Mouse (Mus musculus) forebrain, embryonic 10.5 days (tissue): Measurements from ENCODE around the gene Tex26. TPM values are rescaled to one million over a fixed set of nuclear protein-coding genes. Genes with fewer than 3 reads are reported as not detected.

Experiments
- DNase-seq: peaks from one replicate; pipeline ENCODE4 v3.0.0-alpha.2; 2017; ENCODE audit warnings: low spot score; ENCODE audit errors: extremely low spot score
- H3K27ac ChIP-seq: fragments of 300-500 bp; sonication (generic); 2 replicates; pipeline ENCODE4 v1.5.1; 2016; ENCODE audit warnings: mild to moderate bottlenecking
- H3K27me3 ChIP-seq: fragments of 300-500 bp; sonication (generic); 2 replicates; pipeline ENCODE4 v1.6.1; 2016; ENCODE audit warnings: mild to moderate bottlenecking; ENCODE audit not compliant: poor library complexity, severe bottlenecking
- H3K36me3 ChIP-seq: fragments of 300-500 bp; sonication (generic); replicated peaks from 2 replicates; pipeline ENCODE4 v1.6.1; 2016; ENCODE audit warnings: mild to moderate bottlenecking, moderate library complexity
- H3K4me1 ChIP-seq: fragments of 300-500 bp; sonication (generic); 2 replicates; pipeline ENCODE4 v1.6.1; 2016
- H3K4me3 ChIP-seq: fragments of 300-500 bp; sonication (generic); 2 replicates; pipeline ENCODE4 v1.5.1; 2016; ENCODE audit warnings: mild to moderate bottlenecking, moderate library complexity
- H3K9me3 ChIP-seq: fragments of 300-500 bp; sonication (generic); 2 replicates; pipeline ENCODE4 v1.6.1; 2016; ENCODE audit warnings: mild to moderate bottlenecking, moderate library complexity
- WGBS: fragments of 180-500 bp; shearing (Covaris S2); methylation state at CpG from one replicate; pipeline ENCODE4 v1.1.7; 2016; 5-methylcytosine and 5-hydroxymethylcytosine counted together
- polyA plus RNA-seq: library from polyadenylated mRNA; unstranded; fragments of >200 nt; fragmentation: Nextera tagmentation; extraction: Ambion mirVana; gene quantifications from 2 replicates; pipeline ENCODE4 v1.2.1, GENCODE M21; 2016

The Tex26 gene
- 1.5 and 2.2 TPM in 2 replicates for polyA plus RNA-seq

- Histone ChIP-seq H3K4me1 (peaks cover 56% of the 10 kb centered on the region), H3K36me3 (no peaks in the 10 kb centered on the region), H3K9me3 (no peaks in the 10 kb centered on the region), H3K27ac (peak within 1 kb of the TSS; percentile 94), H3K4me3 (peak within 1 kb of the TSS; percentile 58), H3K27me3 (no peaks in the 10 kb centered on the region)
- 0% methylated on average over 25 of the region's 25 CpGs for WGBS
- DNase-seq, result peak; percentile 89
Measured at GRCm38 (mm10) chr5:149439531-149440179, at the start of gene Tex26. Gene Tex26, plus strand, starts transcription at chr5:149439660.

- Histone ChIP-seq H3K27me3 (no peaks in the 10 kb centered on the region), H3K36me3 (no peaks in the 10 kb centered on the region), H3K4me3 (no peak overlapping the region), H3K9me3 (peaks cover 10% of the 10 kb centered on the region), H3K27ac (peak overlapping the region; percentile 36; the same call in 1 of the 2 replicates), H3K4me1 (peaks cover 23% of the 10 kb centered on the region)
- DNase-seq, result no peak
- WGBS, result 71% methylated on average over 18 of the region's 18 CpGs
Measured at GRCm38 (mm10) chr5:149391574-149392375, 47.7 kb upstream of the Tex26 start.

- peaks cover 23% of the 10 kb centered on the region for H3K4me1 ChIP-seq
- H3K27ac ChIP-seq, result no peak overlapping the region
- 81% methylated on average over 6 of the region's 6 CpGs for WGBS
- H3K27me3 ChIP-seq, result no peaks in the 10 kb centered on the region
- H3K36me3 ChIP-seq, result no peaks in the 10 kb centered on the region
- H3K4me3 ChIP-seq, result no peak overlapping the region
- DNase-seq, result no peak
- H3K9me3 ChIP-seq, result peaks cover 7% of the 10 kb centered on the region
Measured at GRCm38 (mm10) chr5:149392420-149392988, 47.0 kb upstream of the Tex26 start.

GRCm38 (mm10) chr5:149401446-149401975 is 37.9 kb upstream of the Tex26 start:
- H3K36me3 ChIP-seq, result no peaks in the 10 kb centered on the region
- no peak overlapping the region for H3K27ac ChIP-seq
- H3K4me1 ChIP-seq, result no peaks in the 10 kb centered on the region
- no peak for DNase-seq
- no peaks in the 10 kb centered on the region for H3K27me3 ChIP-seq
- 94% methylated on average over 7 of the region's 7 CpGs for WGBS
- H3K9me3 ChIP-seq, result peaks cover 13% of the 10 kb centered on the region; the same call in 1 of the 2 replicates
- no peak overlapping the region for H3K4me3 ChIP-seq

- H3K4me1 ChIP-seq, result no peaks in the 10 kb centered on the region
- no peak for DNase-seq
- no peaks in the 10 kb centered on the region for H3K27me3 ChIP-seq
- H3K36me3 ChIP-seq, result no peaks in the 10 kb centered on the region
- 95% methylated on average over 10 of the region's 10 CpGs for WGBS
- H3K9me3 ChIP-seq, result peaks cover 13% of the 10 kb centered on the region; the same call in 1 of the 2 replicates
- no peak overlapping the region for H3K4me3 ChIP-seq
- H3K27ac ChIP-seq, result no peak overlapping the region
Measured at GRCm38 (mm10) chr5:149402029-149402428, 37.4 kb upstream of the Tex26 start.

GRCm38 (mm10) chr5:149403386-149403785 is 36.1 kb upstream of the Tex26 start:
- DNase-seq, result no peak
- Histone ChIP-seq H3K27ac (no peak overlapping the region), H3K4me1 (no peaks in the 10 kb centered on the region), H3K4me3 (no peak overlapping the region), H3K9me3 (peaks cover 20% of the 10 kb centered on the region; the same call in 1 of the 2 replicates), H3K27me3 (no peaks in the 10 kb centered on the region), H3K36me3 (no peaks in the 10 kb centered on the region)
- 81% methylated on average over 5 of the region's 5 CpGs for WGBS

GRCm38 (mm10) chr5:149404710-149405109 is 34.8 kb upstream of the Tex26 start:
- Histone ChIP-seq H3K27ac (no peak overlapping the region), H3K4me3 (no peak overlapping the region), H3K27me3 (peaks cover 1% of the 10 kb centered on the region), H3K36me3 (no peaks in the 10 kb centered on the region), H3K9me3 (peaks cover 20% of the 10 kb centered on the region; the same call in 1 of the 2 replicates), H3K4me1 (no peaks in the 10 kb centered on the region)
- 86% methylated on average over 5 of the region's 5 CpGs for WGBS
- no peak for DNase-seq

GRCm38 (mm10) chr5:149406791-149407276 is 32.6 kb upstream of the Tex26 start:
- H3K27ac ChIP-seq, result no peak overlapping the region
- 93% methylated on average over 8 of the region's 8 CpGs for WGBS
- H3K9me3 ChIP-seq, result peaks cover 20% of the 10 kb centered on the region; the same call in 1 of the 2 replicates
- no peaks in the 10 kb centered on the region for H3K36me3 ChIP-seq
- H3K27me3 ChIP-seq, result peaks cover 23% of the 10 kb centered on the region
- H3K4me1 ChIP-seq, result peaks cover 9% of the 10 kb centered on the region
- no peak for DNase-seq
- no peak overlapping the region for H3K4me3 ChIP-seq

GRCm38 (mm10) chr5:149409502-149409901 is 30.0 kb upstream of the Tex26 start:
- no peak overlapping the region for H3K4me3 ChIP-seq
- no peak for DNase-seq
- peaks cover 11% of the 10 kb centered on the region; the same call in 1 of the 2 replicates for H3K9me3 ChIP-seq
- WGBS, result 95% methylated on average over 3 of the region's 3 CpGs
- H3K27me3 ChIP-seq, result peaks cover 45% of the 10 kb centered on the region
- H3K4me1 ChIP-seq, result peaks cover 18% of the 10 kb centered on the region
- no peaks in the 10 kb centered on the region for H3K36me3 ChIP-seq
- no peak overlapping the region for H3K27ac ChIP-seq

GRCm38 (mm10) chr5:149411509-149412193 is 27.8 kb upstream of the Tex26 start, which contains the start of gene Medag:
Gene Medag, plus strand, starts transcription at chr5:149411749.
- 4% methylated on average over 38 of the region's 38 CpGs for WGBS
- Histone ChIP-seq H3K9me3 (peaks cover 7% of the 10 kb centered on the region; the same call in 1 of the 2 replicates), H3K27ac (peak within 1 kb of the TSS; percentile 78), H3K36me3 (no peaks in the 10 kb centered on the region), H3K27me3 (peaks cover 48% of the 10 kb centered on the region), H3K4me1 (peaks cover 18% of the 10 kb centered on the region), H3K4me3 (peak within 1 kb of the TSS; percentile 51)
- DNase-seq, result peak; percentile 46

- Histone ChIP-seq H3K4me3 (peak overlapping the region; percentile 51), H3K27ac (peak overlapping the region; percentile 78)
Measured at GRCm38 (mm10) chr5:149412194-149412575, 27.3 kb upstream of the Tex26 start.

GRCm38 (mm10) chr5:149412671-149413070 is 26.8 kb upstream of the Tex26 start:
- Histone ChIP-seq H3K27ac (no peak overlapping the region), H3K4me3 (no peak overlapping the region), H3K36me3 (no peaks in the 10 kb centered on the region), H3K27me3 (peaks cover 48% of the 10 kb centered on the region), H3K4me1 (peaks cover 18% of the 10 kb centered on the region), H3K9me3 (peaks cover 3% of the 10 kb centered on the region; the same call in 1 of the 2 replicates)
- WGBS, result 91% methylated on average over 10 of the region's 10 CpGs
- no peak for DNase-seq

More at GRCm38 (mm10) chr5:149412194-149412575, 27.3 kb upstream of the Tex26 start:
- 34% methylated on average over 11 of the region's 11 CpGs for WGBS
- peaks cover 48% of the 10 kb centered on the region for H3K27me3 ChIP-seq
- H3K9me3 ChIP-seq, result peaks cover 7% of the 10 kb centered on the region; the same call in 1 of the 2 replicates
- H3K4me1 ChIP-seq, result peaks cover 18% of the 10 kb centered on the region
- H3K36me3 ChIP-seq, result no peaks in the 10 kb centered on the region
- no peak for DNase-seq
